Mouse (Mus musculus) forebrain, postnatal 0 days (tissue): ENCODE results near the gene Dmbx1. TPM values are rescaled to one million over a fixed set of nuclear protein-coding genes. Genes with fewer than 3 reads are reported as not detected.

Source experiments
- ATAC-seq: fragments of 200-750 bp; cut with Nextera tagmentation; 2 replicates; pipeline ENCODE4 v1.8.0; 2017; ENCODE audit warnings: mild to moderate bottlenecking, moderate library complexity
- DNase-seq: peaks from one replicate; pipeline ENCODE4 v3.0.0-alpha.2; 2015
- H3K27ac ChIP-seq: fragments of 300-500 bp; sonication (generic); 2 replicates; pipeline ENCODE4 v1.5.1; 2014; ENCODE audit warnings: low read depth, mild to moderate bottlenecking, antibody characterized with exemption, low read length, moderate library complexity, mixed read lengths
- H3K27me3 ChIP-seq: fragments of 300-500 bp; sonication (generic); 2 replicates; pipeline ENCODE4 v1.6.1; 2014; ENCODE audit warnings: mild to moderate bottlenecking, low read length, mixed read lengths; ENCODE audit not compliant: insufficient read depth
- H3K36me3 ChIP-seq: fragments of 300-500 bp; sonication (generic); 2 replicates; pipeline ENCODE4 v1.6.1; 2014; ENCODE audit warnings: mild to moderate bottlenecking, moderate library complexity; ENCODE audit not compliant: insufficient read depth
- H3K4me1 ChIP-seq: fragments of 300-500 bp; sonication (generic); 2 replicates; pipeline ENCODE4 v1.6.1; 2014; ENCODE audit warnings: antibody characterized with exemption; ENCODE audit not compliant: insufficient read depth
- H3K4me2 ChIP-seq: fragments of 300-500 bp; sonication (generic); 2 replicates; pipeline ENCODE4 v1.6.1; 2014; ENCODE audit warnings: low read depth, mild to moderate bottlenecking, moderate library complexity
- H3K4me3 ChIP-seq: fragments of 300-500 bp; sonication (generic); 2 replicates; pipeline ENCODE4 v1.5.1; 2014; ENCODE audit warnings: low read depth, low read length, mixed read lengths
- H3K9ac ChIP-seq: fragments of 300-500 bp; sonication (generic); 2 replicates; pipeline ENCODE4 v1.6.1; 2014; ENCODE audit warnings: mild to moderate bottlenecking
- H3K9me3 ChIP-seq: fragments of 300-500 bp; sonication (generic); 2 replicates; pipeline ENCODE4 v1.6.1; 2016; ENCODE audit warnings: low read length
- CTCF ChIP-seq: sonication (generic); IDR thresholded peaks from 2 replicates; pipeline ENCODE4 v1.5.1; 2016; ENCODE audit warnings: antibody characterized with exemption, control low read depth, low read depth
- WGBS: fragments of 180-500 bp; shearing (Covaris S2); extraction: QIAGEN DNeasy Blood & Tissue Kit; methylation state at CpG from one replicate; pipeline ENCODE4 v1.1.7; 2014; 5-methylcytosine and 5-hydroxymethylcytosine counted together
- polyA plus RNA-seq: library from polyadenylated mRNA; unstranded; fragments of >200 nt; fragmentation: Nextera tagmentation; extraction: Ambion mirVana; gene quantifications from 2 replicates; pipeline ENCODE4 v1.2.1, GENCODE M21; 2015
- total RNA-seq: library from RNA; depleted of rRNA; stranded (reverse); fragments of >200 nt; gene quantifications from 2 replicates; pipeline ENCODE4 v1.2.3, GENCODE M21; 2014; rRNA removed

Dmbx1 gene
- total and polyA plus RNA-seq, 2 experiments from 2014 or later, result 0.23 TPM; not detected in 1

- H3K9me3 ChIP-seq, result no peaks in the 10 kb centered on the region
- no peaks in the 10 kb centered on the region for H3K27me3 ChIP-seq
- peaks cover 10% of the 10 kb centered on the region for H3K36me3 ChIP-seq
- H3K4me3 ChIP-seq, result no peak overlapping the region
- no peak overlapping the region for H3K27ac ChIP-seq
- H3K4me2 ChIP-seq, result no peak overlapping the region
- DNase-seq, result no peak
- WGBS, result 5% methylated on average over 11 of the region's 11 CpGs
- H3K9ac ChIP-seq, result 0 out of 2 replicates have a peak overlapping the region, but pooled peaks have one; percentile 10
- peak; percentile 19; the same call in 1 of the 2 replicates for ATAC-seq
- no peak for TF ChIP-seq CTCF
- peaks cover 16% of the 10 kb centered on the region for H3K4me1 ChIP-seq
Measured at GRCm38 (mm10) chr4:115878216-115878678, 61.5 kb downstream of the Dmbx1 start.

- H3K27me3 ChIP-seq, result no peaks in the 10 kb centered on the region
- H3K27ac ChIP-seq, result no peak overlapping the region
- ATAC-seq, result no peak
- peaks cover 15% of the 10 kb centered on the region for H3K36me3 ChIP-seq
- H3K4me2 ChIP-seq, result no peak overlapping the region
- H3K4me3 ChIP-seq, result no peak overlapping the region
- 77% methylated on average over 3 of the region's 3 CpGs for WGBS
- H3K9ac ChIP-seq, result no peak overlapping the region
- no peak for DNase-seq
- H3K9me3 ChIP-seq, result no peaks in the 10 kb centered on the region
- no peak for TF ChIP-seq CTCF
- peaks cover 6% of the 10 kb centered on the region; the same call in 1 of the 2 replicates for H3K4me1 ChIP-seq
Measured at GRCm38 (mm10) chr4:115873231-115873630, 66.5 kb downstream of the Dmbx1 start.

GRCm38 (mm10) chr4:115869512-115870210, 70.1 kb downstream of the Dmbx1 start:
- Histone ChIP-seq H3K27me3 (no peaks in the 10 kb centered on the region), H3K4me2 (no peak overlapping the region), H3K9me3 (no peaks in the 10 kb centered on the region), H3K9ac (no peak overlapping the region), H3K36me3 (peaks cover 14% of the 10 kb centered on the region; the same call in 1 of the 2 replicates), H3K27ac (no peak overlapping the region), H3K4me3 (no peak overlapping the region), H3K4me1 (no peaks in the 10 kb centered on the region)
- ATAC-seq, result peak; percentile 51
- no peak for TF ChIP-seq CTCF
- 21% methylated on average over 16 of the region's 16 CpGs for WGBS
- DNase-seq, result no peak

Other genes starting within 250 kb of the Dmbx1 start
- 12.0 and 14.9 TPM in 2 replicates for gene Efcab14, start 202.2 kb downstream of the Dmbx1 start, total RNA-seq
- gene Efcab14, start 202.2 kb downstream of the Dmbx1 start, polyA plus RNA-seq, result 9.1 and 14.6 TPM in 2 replicates
- gene Tex38, start 158.9 kb downstream of the Dmbx1 start, total RNA-seq, result 0.95 TPM in 1 of 2 replicates, not detected in the other
- gene Tex38, start 158.9 kb downstream of the Dmbx1 start, polyA plus RNA-seq, result 0.43 and 0.59 TPM in 2 replicates
- 22.1 and 34.0 TPM in 2 replicates for gene Atpaf1, start 155.1 kb downstream of the Dmbx1 start, total RNA-seq
- 28.0 and 40.9 TPM in 2 replicates for gene Atpaf1, start 155.1 kb downstream of the Dmbx1 start, polyA plus RNA-seq
- gene Mob3c, start 111.8 kb downstream of the Dmbx1 start, total RNA-seq, result 3.0 and 9.0 TPM in 2 replicates
- gene Mob3c, start 111.8 kb downstream of the Dmbx1 start, polyA plus RNA-seq, result 1.6 and 3.0 TPM in 2 replicates
- gene Mknk1, start 100.7 kb downstream of the Dmbx1 start, total RNA-seq, result 18.9 and 19.8 TPM in 2 replicates
- gene Mknk1, start 100.7 kb downstream of the Dmbx1 start, polyA plus RNA-seq, result 22.8 and 24.3 TPM in 2 replicates
- gene Kncn, start 55.5 kb downstream of the Dmbx1 start, total RNA-seq, result 0.38 TPM in 1 of 2 replicates, not detected in the other
- gene Kncn, start 55.5 kb downstream of the Dmbx1 start, polyA plus RNA-seq, result 0.10 and 0.44 TPM in 2 replicates
- gene 6430628N08Rik, start 49.3 kb downstream of the Dmbx1 start, total RNA-seq, result 1.3 and 1.4 TPM in 2 replicates
- gene 6430628N08Rik, start 49.3 kb downstream of the Dmbx1 start, polyA plus RNA-seq, result 0.54 and 0.62 TPM in 2 replicates
- 28.8 and 42.7 TPM in 2 replicates for gene Faah, start 78.0 kb upstream of the Dmbx1 start, total RNA-seq
- 22.0 and 25.4 TPM in 2 replicates for gene Faah, start 78.0 kb upstream of the Dmbx1 start, polyA plus RNA-seq
- 9.9 and 10.6 TPM in 2 replicates for gene Nsun4, start 114.0 kb upstream of the Dmbx1 start, total RNA-seq
- 6.8 and 8.2 TPM in 2 replicates for gene Nsun4, start 114.0 kb upstream of the Dmbx1 start, polyA plus RNA-seq
- 271 and 387 TPM in 2 replicates for gene Uqcrh, start 135.1 kb upstream of the Dmbx1 start, total RNA-seq
- gene Uqcrh, start 135.1 kb upstream of the Dmbx1 start, polyA plus RNA-seq, result 414 and 534 TPM in 2 replicates
- gene Lrrc41, start 135.3 kb upstream of the Dmbx1 start, total RNA-seq, result 95.4 and 98.4 TPM in 2 replicates
- gene Lrrc41, start 135.3 kb upstream of the Dmbx1 start, polyA plus RNA-seq, result 67.5 and 70.2 TPM in 2 replicates
- 2.0 and 3.2 TPM in 2 replicates for gene Rad54l, start 183.8 kb upstream of the Dmbx1 start, total RNA-seq
- 2.6 and 3.5 TPM in 2 replicates for gene Rad54l, start 183.8 kb upstream of the Dmbx1 start, polyA plus RNA-seq
- 80.3 and 83.0 TPM in 2 replicates for gene Pomgnt1, start 183.9 kb upstream of the Dmbx1 start, total RNA-seq
- 52.7 and 57.6 TPM in 2 replicates for gene Pomgnt1, start 183.9 kb upstream of the Dmbx1 start, polyA plus RNA-seq
- gene Lurap1, start 211.4 kb upstream of the Dmbx1 start, total RNA-seq, result 5.0 and 6.3 TPM in 2 replicates
- gene Lurap1, start 211.4 kb upstream of the Dmbx1 start, polyA plus RNA-seq, result 2.8 and 3.0 TPM in 2 replicates
- gene Tspan1, start 227.7 kb upstream of the Dmbx1 start, total RNA-seq, result 0.29 TPM in 1 of 2 replicates, not detected in the other
- 0.07 TPM in 1 of 2 replicates, not detected in the other for gene Tspan1, start 227.7 kb upstream of the Dmbx1 start, polyA plus RNA-seq
- not detected in 2 replicates for gene 1700042G07Rik, start 233.4 kb upstream of the Dmbx1 start, total RNA-seq
- not detected in 2 replicates for gene 1700042G07Rik, start 233.4 kb upstream of the Dmbx1 start, polyA plus RNA-seq
- gene Gm49337, start 233.5 kb upstream of the Dmbx1 start, total RNA-seq, result not detected in 2 replicates
- gene Gm49337, start 233.5 kb upstream of the Dmbx1 start, polyA plus RNA-seq, result not detected in 2 replicates